Mouse (Mus musculus) brain, embryonic 14.5 days (tissue): ENCODE measurements around the gene Slc41a1. TPM values are rescaled to one million over a fixed set of nuclear protein-coding genes. Genes with fewer than 3 reads are reported as not detected.
A peak's percentile ranks its signal among the peaks of the same experiment; 100 is the strongest.

Experiments
- DNase-seq: peaks from one replicate; pipeline ENCODE4 v3.0.0-alpha.2; 2011; ENCODE audit warnings: low read depth
- CTCF ChIP-seq: fragments of 200-500 bp; IDR thresholded peaks from 2 replicates; pipeline ENCODE4 v1.5.1; 2012; ENCODE audit warnings: inconsistent platforms, mild to moderate bottlenecking, moderate library complexity, borderline replicate concordance; ENCODE audit not compliant: insufficient read depth, insufficient read length; ENCODE audit errors: extremely low read depth
- POLR2A ChIP-seq: fragments of 200-500 bp; IDR thresholded peaks from 2 replicates; pipeline ENCODE4 v1.6.1; 2012; ENCODE audit warnings: mild to moderate bottlenecking, inconsistent platforms, borderline replicate concordance; ENCODE audit not compliant: poor library complexity, insufficient read depth, insufficient read length, severe bottlenecking; ENCODE audit errors: extremely low read depth
- polyA plus RNA-seq: library from polyadenylated mRNA; depleted of rRNA; stranded (reverse); fragments of >200 nt; gene quantifications from 2 replicates; pipeline ENCODE4 v1.2.3, GENCODE M21; 2012; rRNA removed

Slc41a1 gene
- polyA plus RNA-seq, 1 experiment: 25.4 TPM

DNA sequence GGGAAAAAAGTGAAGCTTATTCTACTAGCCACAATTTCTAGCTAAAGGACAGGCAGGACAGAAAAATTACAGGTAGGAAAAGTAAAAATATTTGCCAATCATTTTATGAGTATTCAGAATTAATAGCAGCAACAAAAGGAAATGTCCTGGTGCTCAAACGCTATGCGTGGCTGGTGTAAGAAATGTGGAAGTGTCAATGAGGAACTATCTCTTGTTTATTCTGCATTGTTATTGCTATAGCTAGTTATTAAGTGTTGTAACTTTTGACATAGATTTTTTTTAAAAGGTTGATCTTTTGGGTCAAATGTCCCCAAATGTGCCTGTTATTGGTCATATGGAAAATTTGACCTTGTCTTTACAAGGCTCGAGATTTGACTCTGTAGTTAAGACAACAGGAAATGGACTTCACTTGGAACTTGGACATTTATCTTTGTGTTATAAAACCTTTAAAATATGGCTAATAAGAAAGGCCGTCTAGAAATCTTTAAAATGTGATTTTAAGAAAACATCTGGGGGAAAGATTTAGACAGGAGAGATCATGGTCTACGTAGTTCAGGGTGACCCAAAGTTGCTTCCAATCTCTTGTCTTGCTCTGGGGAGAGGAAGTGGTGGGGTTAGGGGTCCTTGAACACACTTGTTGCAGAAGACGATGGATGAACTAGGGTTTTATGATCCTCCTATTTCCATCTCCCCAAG, 39.2 kb downstream of the Slc41a1 start:
- no peak for DNase-seq
- TF ChIP-seq POLR2A (no peak), CTCF (no peak)

DNA sequence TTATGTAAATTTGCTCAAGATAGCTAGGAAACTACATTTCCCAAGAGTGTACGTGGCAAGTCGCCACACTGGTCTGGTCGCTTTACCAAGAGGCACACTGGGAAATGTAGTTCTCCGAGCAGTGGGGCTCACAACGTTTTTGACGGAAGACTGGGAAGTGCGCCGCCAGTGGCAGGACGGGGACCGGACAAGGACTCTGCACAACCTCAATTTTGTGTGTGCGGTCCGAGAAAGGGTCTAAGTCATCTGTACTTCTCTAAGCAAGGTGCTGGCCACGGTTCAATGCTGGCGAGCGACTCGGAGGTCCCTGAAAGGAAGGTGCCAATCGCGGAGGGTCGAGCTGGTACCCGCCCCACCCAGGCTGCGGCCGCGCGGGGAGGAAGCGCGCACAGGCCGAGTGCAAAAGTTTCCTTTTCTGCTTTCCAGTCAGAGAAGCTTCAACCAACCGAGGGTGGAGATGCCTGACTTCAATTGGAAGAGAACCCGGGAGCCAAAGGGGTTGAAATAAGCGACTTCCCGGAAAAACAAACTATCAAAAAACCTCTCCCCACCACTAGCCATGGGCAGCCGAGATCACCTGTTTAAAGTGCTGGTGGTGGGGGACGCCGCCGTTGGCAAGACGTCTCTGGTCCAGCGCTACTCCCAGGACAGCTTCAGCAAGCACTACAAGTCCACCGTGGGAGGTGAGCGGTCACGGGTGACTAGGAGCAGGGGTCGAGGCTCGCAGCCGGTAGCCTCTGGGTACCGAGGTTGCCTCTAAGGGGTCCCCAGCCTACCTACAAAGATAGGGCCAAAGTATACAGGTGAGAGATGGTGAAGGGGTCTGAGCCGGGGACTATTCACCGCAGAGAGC, 40.0 kb downstream of the Slc41a1 start, which contains the start of gene Rab29:
Rab29 (plus strand) TSS at position 132 of the 853 bp plus-strand sequence.
- TF ChIP-seq CTCF (peak; percentile 87), POLR2A (no peak)
- DNase-seq: peak; percentile 97

DNA sequence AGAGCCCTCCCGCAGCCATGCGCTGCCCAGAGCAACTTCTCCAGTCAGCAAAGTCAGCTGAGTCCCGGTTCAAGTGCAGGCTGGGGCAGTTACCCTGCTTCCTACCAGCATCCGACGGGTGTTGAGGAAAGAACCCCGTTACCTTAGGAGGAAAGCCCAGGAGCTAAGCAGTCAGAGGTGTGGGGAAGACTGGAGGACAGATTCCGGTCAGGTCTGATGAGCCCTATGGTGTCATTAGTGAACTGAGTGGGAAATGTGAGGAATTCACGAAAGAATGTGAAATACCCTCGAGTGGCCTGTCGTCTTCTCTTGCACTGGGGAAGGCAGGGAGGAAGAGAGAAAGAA, 40.6 kb downstream of the Slc41a1 start:
- DNase-seq: no peak
- TF ChIP-seq CTCF: no peak
- no peak for TF ChIP-seq POLR2A

DNA sequence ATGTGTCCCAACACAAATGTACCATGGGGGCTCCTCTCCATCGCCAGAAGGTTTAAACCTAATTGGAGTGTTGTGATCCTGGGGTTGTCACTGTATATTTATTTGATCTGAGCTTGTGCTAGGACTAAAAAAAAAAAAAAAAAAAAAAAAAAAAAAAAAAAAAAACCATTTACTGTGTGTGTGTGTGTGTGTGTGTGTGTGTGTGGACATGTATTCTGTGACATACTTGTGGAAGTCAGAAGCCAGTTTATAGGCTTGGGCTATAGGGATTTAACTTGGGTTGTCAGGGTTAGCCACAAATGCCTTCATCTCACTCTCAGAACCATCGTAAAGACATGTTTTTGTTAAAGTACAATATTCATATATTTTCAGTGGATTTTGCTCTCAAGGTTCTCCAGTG, 42.3 kb downstream of the Slc41a1 start:
- no peak for DNase-seq
- TF ChIP-seq CTCF: no peak
- TF ChIP-seq POLR2A: no peak

DNA sequence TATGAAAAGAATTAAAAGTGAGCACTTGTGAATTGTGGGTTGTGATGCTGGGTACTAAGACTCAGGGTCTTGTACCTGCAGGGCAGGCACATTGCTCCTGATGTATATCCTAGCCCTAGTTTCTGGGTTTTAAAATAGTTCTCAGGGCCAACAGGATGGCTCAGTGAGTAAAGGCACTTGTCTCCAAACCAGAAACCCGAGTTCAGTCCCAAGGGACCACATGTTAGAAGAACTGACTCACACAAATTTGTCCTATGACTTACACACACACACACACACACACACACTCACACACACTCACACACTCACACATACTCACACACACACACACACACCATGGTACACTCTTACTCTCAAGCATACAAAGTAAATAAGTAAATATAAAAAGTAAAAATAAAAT, 45.6 kb downstream of the Slc41a1 start:
- no peak for DNase-seq
- TF ChIP-seq CTCF (no peak), POLR2A (no peak)

DNA sequence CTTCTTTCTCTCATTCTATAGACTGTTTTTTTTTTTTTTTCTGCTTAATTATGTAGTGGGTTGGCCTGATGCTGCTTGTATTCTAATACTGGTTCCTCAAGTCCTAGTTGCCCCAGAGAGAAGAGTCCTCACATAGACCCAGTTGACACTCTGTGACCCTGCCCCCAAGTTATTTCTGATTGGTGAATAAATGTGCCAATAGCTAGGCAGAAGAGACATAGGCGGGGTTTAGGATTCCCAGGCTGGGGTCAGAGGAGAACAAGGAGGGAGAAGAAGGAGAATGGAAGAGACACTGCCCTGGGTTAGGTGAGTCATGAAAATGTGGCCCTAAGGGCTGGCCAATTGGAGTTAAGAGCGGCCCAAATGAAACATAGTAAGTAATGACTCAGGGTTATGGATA, 52.5 kb downstream of the Slc41a1 start:
- no peak for TF ChIP-seq CTCF
- no peak for TF ChIP-seq POLR2A
- DNase-seq: no peak

DNA sequence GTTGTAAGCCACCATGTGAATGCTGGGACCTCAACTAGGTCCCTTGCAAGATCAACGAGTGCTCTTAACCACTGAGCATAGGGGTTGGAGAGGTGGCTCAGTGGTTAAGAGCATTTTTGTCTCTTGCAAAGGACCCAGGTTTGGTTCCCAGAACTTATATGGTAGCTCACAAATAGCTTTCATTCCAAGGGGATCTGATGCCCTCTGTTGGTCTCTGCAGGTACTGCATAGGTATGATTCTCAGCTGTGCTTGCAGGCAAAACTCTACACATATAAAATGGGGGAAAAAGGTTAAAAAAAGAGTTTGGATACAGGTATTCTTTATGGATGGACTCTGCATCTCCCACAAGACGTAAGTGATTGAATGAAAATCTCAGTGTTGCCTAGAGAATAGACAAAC, 55.5 kb downstream of the Slc41a1 start:
- DNase-seq: peak; percentile 7
- TF ChIP-seq POLR2A (no peak), CTCF (peak; percentile 37; the same call in 1 of the 2 replicates)

DNA sequence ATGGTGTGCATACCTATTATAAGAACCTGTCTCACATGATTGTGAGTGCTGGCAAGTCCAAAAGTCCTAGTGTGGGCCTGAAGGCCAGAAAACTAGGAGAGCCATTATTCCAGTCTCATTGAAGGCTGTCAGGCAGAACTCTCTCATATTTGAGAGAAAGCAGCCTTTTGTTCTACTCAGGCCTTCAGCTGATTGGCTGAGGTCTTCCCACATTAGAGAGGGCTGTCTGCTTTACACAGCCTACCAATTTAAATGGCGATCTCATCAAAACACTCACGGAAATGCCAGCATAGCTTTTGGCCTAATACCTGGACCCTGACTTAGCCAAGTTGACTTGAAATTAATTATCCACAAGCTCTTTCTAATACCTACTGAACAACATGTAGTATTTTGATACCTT, 58.9 kb downstream of the Slc41a1 start:
- TF ChIP-seq CTCF: no peak
- no peak for TF ChIP-seq POLR2A
- DNase-seq: peak; percentile 44

DNA sequence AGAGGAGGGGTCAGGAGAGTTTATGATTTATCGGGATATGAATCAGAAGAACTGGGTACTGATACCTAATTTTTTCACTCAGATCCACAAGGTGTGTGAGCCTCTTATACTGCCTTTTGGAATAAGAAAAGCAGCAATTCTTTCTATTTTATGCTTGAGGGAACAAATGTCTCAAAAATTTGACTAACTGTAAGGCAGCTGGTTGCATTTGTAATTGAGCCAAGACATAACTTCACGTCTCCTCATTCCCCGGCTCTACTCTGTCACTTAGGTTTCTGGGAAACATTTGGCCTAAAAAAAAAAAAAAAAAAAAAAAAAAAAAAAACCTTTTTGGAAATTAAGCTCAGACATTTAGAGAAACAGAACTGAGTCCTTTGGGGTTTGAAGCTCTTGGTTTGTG, 59.3 kb downstream of the Slc41a1 start:
- peak; percentile 53 for DNase-seq
- no peak for TF ChIP-seq POLR2A
- TF ChIP-seq CTCF: no peak

DNA sequence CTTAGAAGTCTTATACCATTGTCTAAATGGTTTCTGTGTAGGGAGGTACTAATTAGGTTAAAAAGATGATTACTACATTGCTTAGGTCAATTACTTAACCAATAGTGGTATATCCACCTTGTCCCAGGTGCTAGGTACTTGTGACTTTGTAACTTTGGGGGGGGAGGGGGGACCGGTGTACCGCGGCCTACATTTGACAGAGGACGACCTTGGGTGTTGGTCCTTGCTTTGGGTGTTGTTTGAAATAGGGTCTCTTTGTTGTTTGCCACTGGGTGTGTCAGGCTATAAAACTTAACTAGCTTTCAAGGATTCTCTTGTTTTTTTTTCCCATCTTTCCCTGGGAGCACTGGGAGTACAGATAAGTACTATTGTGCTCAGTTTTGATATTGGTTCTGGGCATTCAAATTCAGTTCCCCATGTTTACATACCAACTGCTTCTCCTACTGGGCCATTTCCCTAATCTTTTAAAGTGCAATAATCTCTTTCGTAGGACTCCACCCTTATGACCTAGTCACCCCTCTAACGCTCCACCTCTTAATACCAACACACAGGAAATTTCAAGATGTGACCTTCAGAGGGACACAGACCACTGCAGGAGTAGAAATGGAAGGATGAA, 62.9 kb downstream of the Slc41a1 start:
- no peak for TF ChIP-seq POLR2A
- TF ChIP-seq CTCF: no peak
- no peak for DNase-seq

DNA sequence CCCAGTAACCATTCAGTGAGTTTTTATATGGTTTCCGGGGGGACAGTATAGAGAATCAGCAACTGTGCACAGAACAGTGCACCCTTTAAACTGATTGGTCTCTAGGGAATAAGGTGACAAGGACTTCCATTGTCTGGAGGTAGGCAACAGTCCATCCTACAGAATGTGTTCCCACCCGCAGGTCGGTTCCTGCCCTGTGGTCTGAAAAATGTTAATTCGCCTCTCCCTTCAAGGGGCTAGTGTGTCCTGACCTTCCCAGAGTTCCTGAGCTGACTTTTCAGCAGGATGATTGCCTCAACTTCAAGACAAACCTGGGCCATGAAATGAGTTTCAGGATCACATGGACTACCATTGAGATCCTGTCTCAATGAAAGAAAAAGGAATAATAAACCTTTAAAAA, 64.1 kb downstream of the Slc41a1 start:
- no peak for DNase-seq
- no peak for TF ChIP-seq POLR2A
- no peak for TF ChIP-seq CTCF

Other genes starting within 250 kb of the Slc41a1 start
- not detected in 2 replicates for gene Avpr1b, start 228.3 kb upstream of the Slc41a1 start, polyA plus RNA-seq
- gene Ctse, start 189.2 kb upstream of the Slc41a1 start, polyA plus RNA-seq: 0.07 TPM in 1 of 2 replicates, not detected in the other
- gene Rab7b, start 138.8 kb upstream of the Slc41a1 start, polyA plus RNA-seq: 0.76 and 0.96 TPM in 2 replicates
- 0.10 and 0.14 TPM in 2 replicates for gene Slc26a9, start 83.5 kb upstream of the Slc41a1 start, polyA plus RNA-seq
- gene Pm20d1, start 30.1 kb upstream of the Slc41a1 start, polyA plus RNA-seq: 0.19 and 0.43 TPM in 2 replicates
- 7.3 and 7.8 TPM in 2 replicates for gene Rab29, start 39.7 kb downstream of the Slc41a1 start, polyA plus RNA-seq
- 41.6 and 58.8 TPM in 2 replicates for gene Nucks1, start 83.0 kb downstream of the Slc41a1 start, polyA plus RNA-seq
- gene Slc45a3, start 135.5 kb downstream of the Slc41a1 start, polyA plus RNA-seq: 4.1 and 5.7 TPM in 2 replicates
- gene Elk4, start 180.1 kb downstream of the Slc41a1 start, polyA plus RNA-seq: 12.7 and 16.6 TPM in 2 replicates
- 2.0 and 2.2 TPM in 2 replicates for gene Mfsd4a, start 240.6 kb downstream of the Slc41a1 start, polyA plus RNA-seq